Mouse (Mus musculus): ENCODE results near the gene Faf1. TPM values are rescaled to one million over a fixed set of nuclear protein-coding genes. Genes with fewer than 3 reads are reported as not detected.

The Faf1 gene
- polyA plus RNA-seq, 1 experiment, result 2.0 TPM

GRCm38 (mm10) chr4:109939291-109939690 is 262.9 kb downstream of the Faf1 start:
- no peak overlapping the region for H3K4me3 ChIP-seq (replicated peaks)
- TF ChIP-seq FLI1 (IDR thresholded peaks at IDR 0.05; ENCODE audit: low read length) (no peak), GATA1 (IDR thresholded peaks at IDR 0.05; ENCODE audit: borderline replicate concordance, low read length) (no peak)
- peaks cover 44% of the 10 kb centered on the region for H3K36me3 ChIP-seq (replicated peaks; ENCODE audit: low read length)
- H3K27me3 ChIP-seq (replicated peaks), result no peaks in the 10 kb centered on the region
- H3K4me1 ChIP-seq, result peaks cover 10% of the 10 kb centered on the region
- no peaks in the 10 kb centered on the region for H3K9me3 ChIP-seq

GRCm38 (mm10) chr4:109945554-109945953 is 269.2 kb downstream of the Faf1 start:
- no peaks in the 10 kb centered on the region for H3K4me1 ChIP-seq
- TF ChIP-seq GATA1 (IDR thresholded peaks at IDR 0.05; ENCODE audit: borderline replicate concordance, low read length), result no peak
- no peak for TF ChIP-seq FLI1 (IDR thresholded peaks at IDR 0.05; ENCODE audit: low read length)
- H3K27me3 ChIP-seq (replicated peaks), result no peaks in the 10 kb centered on the region
- no peak overlapping the region for H3K4me3 ChIP-seq (replicated peaks)
- H3K9me3 ChIP-seq, result no peaks in the 10 kb centered on the region
- H3K36me3 ChIP-seq (replicated peaks; ENCODE audit: low read length), result peaks cover 40% of the 10 kb centered on the region

DNA sequence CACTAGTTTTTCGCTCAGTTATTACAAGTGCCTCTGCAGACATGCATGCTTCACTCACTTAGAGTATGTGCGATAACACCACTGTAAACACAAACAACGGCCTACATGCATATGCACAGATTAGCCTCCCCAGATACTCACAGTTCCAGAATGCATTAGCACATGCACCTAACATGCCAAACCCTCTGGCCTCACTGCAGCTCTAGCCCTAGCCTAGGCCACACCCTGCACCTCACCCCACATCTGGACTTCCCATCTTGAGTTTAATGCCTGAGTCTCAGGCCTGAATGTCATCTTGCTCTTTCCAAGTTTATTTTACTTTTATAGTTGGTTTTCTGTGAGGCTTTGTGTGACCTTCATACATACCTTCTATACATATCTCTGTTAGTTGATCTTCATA is 272.9 kb downstream of the Faf1 start:
- Histone ChIP-seq H3K27me3 (replicated peaks) (no peaks in the 10 kb centered on the region), H3K4me1 (no peaks in the 10 kb centered on the region), H3K4me3 (replicated peaks) (no peak overlapping the region), H3K9me3 (no peaks in the 10 kb centered on the region), H3K36me3 (replicated peaks; ENCODE audit: low read length) (peaks cover 35% of the 10 kb centered on the region)
- TF ChIP-seq FLI1 (IDR thresholded peaks at IDR 0.05; ENCODE audit: low read length) (no peak), GATA1 (IDR thresholded peaks at IDR 0.05; ENCODE audit: borderline replicate concordance, low read length) (no peak)

GRCm38 (mm10) chr4:109953509-109953908 is 277.1 kb downstream of the Faf1 start:
- Histone ChIP-seq H3K27me3 (replicated peaks) (no peaks in the 10 kb centered on the region), H3K9me3 (no peaks in the 10 kb centered on the region), H3K36me3 (replicated peaks; ENCODE audit: low read length) (peaks cover 20% of the 10 kb centered on the region), H3K4me1 (no peaks in the 10 kb centered on the region), H3K4me3 (replicated peaks) (no peak overlapping the region)
- TF ChIP-seq FLI1 (IDR thresholded peaks at IDR 0.05; ENCODE audit: low read length) (no peak), GATA1 (IDR thresholded peaks at IDR 0.05; ENCODE audit: borderline replicate concordance, low read length) (no peak)

DNA sequence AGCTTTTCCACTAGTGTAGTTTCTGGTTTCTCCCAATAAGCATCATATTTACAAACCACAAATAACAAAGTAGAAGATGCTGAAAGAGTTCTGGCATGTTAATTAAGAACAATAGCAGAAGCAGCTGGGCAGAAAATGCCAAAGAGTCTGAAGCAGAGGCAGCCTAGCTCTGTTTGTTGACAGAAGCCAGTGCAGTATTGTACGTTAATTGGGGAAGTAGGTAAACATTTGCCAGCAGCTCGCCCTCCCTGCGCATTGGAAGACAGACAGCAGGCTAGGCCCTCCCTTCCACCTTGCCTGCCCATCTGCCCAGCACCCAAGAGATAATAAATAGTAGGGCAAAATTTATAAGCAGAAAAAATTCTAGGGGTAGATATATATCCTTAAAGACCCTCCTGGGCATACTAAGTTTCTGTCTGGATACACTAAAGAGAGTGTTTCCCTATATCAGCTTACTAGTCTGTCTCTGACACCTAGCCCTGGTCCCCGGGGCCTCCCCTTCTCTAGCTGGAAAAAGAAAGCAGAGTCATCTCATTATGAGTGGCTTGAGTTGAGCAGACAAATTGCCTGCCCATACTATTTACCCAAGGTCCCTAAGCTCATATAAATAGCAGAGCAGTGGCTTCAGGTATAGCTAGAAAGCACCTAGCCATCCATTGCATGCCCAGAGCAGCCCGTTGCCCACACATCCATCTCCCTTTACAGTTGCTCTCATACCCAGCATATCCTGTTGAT is 284.0 kb downstream of the Faf1 start:
- Histone ChIP-seq H3K36me3 (replicated peaks; ENCODE audit: low read length) (peaks cover 41% of the 10 kb centered on the region), H3K9me3 (no peaks in the 10 kb centered on the region), H3K4me3 (replicated peaks) (no peak overlapping the region), H3K27me3 (replicated peaks) (no peaks in the 10 kb centered on the region), H3K4me1 (peaks cover 5% of the 10 kb centered on the region)
- no peak for TF ChIP-seq GATA1 (IDR thresholded peaks at IDR 0.05; ENCODE audit: borderline replicate concordance, low read length)
- no peak for TF ChIP-seq FLI1 (IDR thresholded peaks at IDR 0.05; ENCODE audit: low read length)

DNA sequence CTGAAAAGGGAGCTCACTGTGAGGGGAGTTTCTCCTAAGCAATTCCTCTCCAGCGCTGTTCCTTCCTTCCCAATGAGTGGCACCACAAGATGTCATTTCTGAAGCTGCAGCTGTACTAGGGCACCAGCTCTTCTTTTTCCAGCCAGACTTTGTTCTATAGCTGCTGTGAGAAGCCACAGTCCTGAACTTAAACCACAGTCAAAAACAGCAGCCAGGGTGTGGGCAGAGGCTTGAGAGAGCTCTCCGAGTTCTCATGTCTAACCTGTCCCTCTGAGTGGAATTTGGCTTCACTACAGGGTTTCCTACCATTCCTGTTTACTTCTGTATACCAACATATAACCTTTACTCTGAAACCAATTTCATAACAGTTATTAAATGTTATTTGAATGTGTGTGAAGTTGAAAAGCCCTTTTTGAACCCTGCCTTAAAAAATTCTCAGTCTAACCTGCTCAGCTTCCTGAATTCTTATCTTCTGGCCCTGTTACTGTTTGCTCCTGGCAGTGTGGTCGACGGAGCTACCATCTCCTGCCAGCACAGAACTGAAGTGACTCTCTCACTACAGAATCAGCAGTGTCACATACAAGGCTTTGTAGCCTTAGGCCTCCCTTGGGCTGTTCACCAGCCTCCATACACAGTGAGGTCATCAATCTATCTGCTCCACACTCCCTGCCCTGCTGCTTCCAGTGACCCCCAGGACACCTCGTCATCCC is 287.3 kb downstream of the Faf1 start:
- H3K9me3 ChIP-seq, result no peaks in the 10 kb centered on the region
- no peaks in the 10 kb centered on the region for H3K27me3 ChIP-seq (replicated peaks)
- TF ChIP-seq GATA1 (IDR thresholded peaks at IDR 0.05; ENCODE audit: borderline replicate concordance, low read length) (no peak), FLI1 (IDR thresholded peaks at IDR 0.05; ENCODE audit: low read length) (no peak)
- no peak overlapping the region for H3K4me3 ChIP-seq (replicated peaks)
- H3K36me3 ChIP-seq (replicated peaks; ENCODE audit: low read length), result peaks cover 41% of the 10 kb centered on the region
- peaks cover 5% of the 10 kb centered on the region for H3K4me1 ChIP-seq

- Histone ChIP-seq H3K36me3 (replicated peaks; ENCODE audit: low read length) (peaks cover 13% of the 10 kb centered on the region), H3K4me3 (replicated peaks) (no peak overlapping the region), H3K27me3 (replicated peaks) (peaks cover 48% of the 10 kb centered on the region), H3K4me1 (peaks cover 8% of the 10 kb centered on the region), H3K9me3 (no peaks in the 10 kb centered on the region)
- TF ChIP-seq FLI1 (IDR thresholded peaks at IDR 0.05; ENCODE audit: low read length) (no peak), GATA1 (IDR thresholded peaks at IDR 0.05; ENCODE audit: borderline replicate concordance, low read length) (no peak)
Measured at GRCm38 (mm10) chr4:109969561-109969960, 293.2 kb downstream of the Faf1 start.

DNA sequence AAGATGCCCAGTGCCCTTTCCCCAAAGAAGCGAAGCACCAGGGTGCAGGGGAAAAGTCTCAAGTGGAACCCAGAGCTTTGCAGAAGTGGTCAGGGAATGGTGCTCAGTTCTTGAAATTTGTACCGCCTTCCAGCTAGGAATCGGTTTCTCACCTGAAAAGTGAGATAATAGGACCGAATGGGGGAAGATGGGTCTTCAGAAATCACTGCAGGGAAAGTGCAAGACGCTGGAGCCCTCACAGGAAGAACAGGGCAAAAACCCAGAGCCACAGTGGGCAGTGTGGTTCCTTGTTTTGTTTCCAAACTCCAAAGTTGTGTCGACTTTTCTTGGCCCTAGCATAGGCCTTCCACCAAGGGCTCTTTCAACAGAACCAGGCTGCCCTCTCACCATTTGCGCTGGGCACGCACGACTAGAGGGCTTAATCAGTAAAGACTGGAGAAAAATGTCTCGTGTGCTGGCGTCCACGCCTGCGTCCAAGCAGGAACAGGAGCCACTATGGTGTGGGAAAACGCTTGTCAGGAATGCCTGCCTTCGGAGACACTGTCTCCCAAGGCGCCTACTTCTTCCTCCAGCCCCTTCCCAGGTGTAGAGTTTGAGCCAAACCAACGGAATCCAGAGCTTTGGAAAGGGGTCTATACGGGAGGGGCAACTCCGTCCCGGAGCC is 297.7 kb downstream of the Faf1 start:
- H3K27me3 ChIP-seq (replicated peaks), result peaks cover 94% of the 10 kb centered on the region
- TF ChIP-seq FLI1 (IDR thresholded peaks at IDR 0.05; ENCODE audit: low read length), result no peak
- no peak for TF ChIP-seq GATA1 (IDR thresholded peaks at IDR 0.05; ENCODE audit: borderline replicate concordance, low read length)
- H3K4me3 ChIP-seq (replicated peaks), result no peak overlapping the region
- no peaks in the 10 kb centered on the region for H3K36me3 ChIP-seq (replicated peaks; ENCODE audit: low read length)
- peaks cover 27% of the 10 kb centered on the region for H3K9me3 ChIP-seq
- H3K4me1 ChIP-seq, result peaks cover 47% of the 10 kb centered on the region

GRCm38 (mm10) chr4:109974655-109975380 is 298.4 kb downstream of the Faf1 start:
- Histone ChIP-seq H3K27me3 (replicated peaks) (peaks cover 96% of the 10 kb centered on the region), H3K4me3 (replicated peaks) (peak overlapping the region; percentile 79), H3K36me3 (replicated peaks; ENCODE audit: low read length) (no peaks in the 10 kb centered on the region), H3K4me1 (peaks cover 50% of the 10 kb centered on the region), H3K9me3 (peaks cover 28% of the 10 kb centered on the region)
- no peak for TF ChIP-seq GATA1 (IDR thresholded peaks at IDR 0.05; ENCODE audit: borderline replicate concordance, low read length)
- TF ChIP-seq FLI1 (IDR thresholded peaks at IDR 0.05; ENCODE audit: low read length), result no peak

All from megakaryocyte, embryonic 14.5 days (primary cell).